Mouse (Mus musculus): Measurements from ENCODE around the gene 1600002K03Rik. TPM values are rescaled to one million over a fixed set of nuclear protein-coding genes. Genes with fewer than 3 reads are reported as not detected.
A peak's percentile ranks its signal among the peaks of the same experiment; 100 is the strongest.

1600002K03Rik gene
- total and polyA plus RNA-seq, 3 experiments: 5.9 to 6.3 (median 6.0) TPM

DNA sequence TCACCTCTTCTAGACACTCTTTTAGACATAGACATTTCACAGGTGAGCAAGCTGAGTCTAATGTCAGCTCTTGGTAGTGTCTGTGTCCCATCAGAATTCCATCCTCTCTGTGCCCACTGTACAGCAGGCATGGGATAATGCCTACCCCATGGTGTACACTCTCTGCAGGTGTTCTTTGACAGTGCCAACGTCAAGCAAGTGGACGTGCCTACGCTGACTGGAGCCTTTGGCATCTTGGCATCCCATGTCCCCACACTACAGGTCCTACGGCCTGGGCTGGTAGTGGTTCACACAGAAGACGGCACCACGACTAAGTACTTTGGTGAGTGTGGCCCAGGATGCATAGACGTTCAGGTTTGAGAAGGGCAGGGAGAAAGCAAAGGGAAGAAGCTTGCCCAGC is 29.1 kb upstream of the 1600002K03Rik start:
- TF ChIP-seq CTCF (IDR thresholded peaks at IDR 0.05): no peak
- TF ChIP-seq POLR2A (IDR thresholded peaks at IDR 0.05; ENCODE audit: insufficient read depth, low read depth, low read length): 0 out of 2 replicates have a peak, but pooled peaks have one; percentile 16
- H3K4me1 ChIP-seq (ENCODE audit: control insufficient read depth, insufficient read depth, low read length): peaks cover 18% of the 10 kb centered on the region
- intact Hi-C loops (cut with DNase I): loop anchor here (5.0 kb wide), 1 partner anchor 216 kb away; the partner anchor contains the start of gene Arid3a
- H3K4me3 ChIP-seq: peak overlapping the region; percentile 2; the same call in 1 of the 2 replicates
- H3K9ac ChIP-seq (ENCODE audit: low read depth, low read length): no peak overlapping the region
- H3K27me3 ChIP-seq (ENCODE audit: control insufficient read depth, insufficient read depth, low read length): no peaks in the 10 kb centered on the region; the same call in 1 of the 2 replicates
- no peak overlapping the region for H3K27ac ChIP-seq
- H3K36me3 ChIP-seq (ENCODE audit: control insufficient read depth, insufficient read depth, low read length): no peaks in the 10 kb centered on the region
- DNase-seq: no peak
- WGBS: 66% methylated on average over 7 of the region's 7 CpGs
- peaks cover 4% of the 10 kb centered on the region for H3K79me2 ChIP-seq (replicated peaks; ENCODE audit: control insufficient read depth, insufficient read depth, low read length)

DNA sequence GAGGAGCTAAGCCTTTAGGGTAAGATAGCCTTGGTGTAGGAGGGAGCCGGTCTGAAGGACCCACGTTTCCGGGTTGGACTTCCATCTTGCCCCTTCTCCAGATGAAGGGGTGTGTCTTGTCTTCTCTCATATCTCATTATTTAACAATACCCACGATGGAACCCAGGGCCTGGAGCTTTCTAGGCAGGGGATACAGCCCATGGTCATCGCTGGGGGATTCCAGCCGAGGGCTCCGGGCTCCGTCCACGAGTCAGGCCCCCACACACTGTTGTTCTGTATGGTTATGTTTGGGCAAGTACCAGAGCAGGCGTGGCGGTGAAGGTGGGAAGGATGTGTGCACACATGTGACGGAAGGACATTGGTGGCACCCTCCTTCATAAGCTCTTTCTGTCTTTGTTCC is 28.6 kb upstream of the 1600002K03Rik start:
- peaks cover 4% of the 10 kb centered on the region for H3K79me2 ChIP-seq (replicated peaks; ENCODE audit: control insufficient read depth, insufficient read depth, low read length)
- no peak overlapping the region for H3K4me3 ChIP-seq
- DNase-seq: no peak
- H3K9ac ChIP-seq (ENCODE audit: low read depth, low read length): no peak overlapping the region
- intact Hi-C loops (cut with DNase I): loop anchor here (5.0 kb wide), 1 partner anchor 217 kb away; the partner anchor contains the start of gene Arid3a
- 73% methylated on average over 12 of the region's 12 CpGs for WGBS
- TF ChIP-seq CTCF (IDR thresholded peaks at IDR 0.05): no peak
- no peak for TF ChIP-seq EP300 (IDR thresholded peaks at IDR 0.05; ENCODE audit: insufficient read depth, low read depth, low read length)
- TF ChIP-seq POLR2A (IDR thresholded peaks at IDR 0.05; ENCODE audit: insufficient read depth, low read depth, low read length): no peak
- H3K27ac ChIP-seq: no peak overlapping the region
- no peaks in the 10 kb centered on the region; the same call in 1 of the 2 replicates for H3K27me3 ChIP-seq (ENCODE audit: control insufficient read depth, insufficient read depth, low read length)
- peaks cover 18% of the 10 kb centered on the region for H3K4me1 ChIP-seq (ENCODE audit: control insufficient read depth, insufficient read depth, low read length)
- no peaks in the 10 kb centered on the region for H3K36me3 ChIP-seq (ENCODE audit: control insufficient read depth, insufficient read depth, low read length)

DNA sequence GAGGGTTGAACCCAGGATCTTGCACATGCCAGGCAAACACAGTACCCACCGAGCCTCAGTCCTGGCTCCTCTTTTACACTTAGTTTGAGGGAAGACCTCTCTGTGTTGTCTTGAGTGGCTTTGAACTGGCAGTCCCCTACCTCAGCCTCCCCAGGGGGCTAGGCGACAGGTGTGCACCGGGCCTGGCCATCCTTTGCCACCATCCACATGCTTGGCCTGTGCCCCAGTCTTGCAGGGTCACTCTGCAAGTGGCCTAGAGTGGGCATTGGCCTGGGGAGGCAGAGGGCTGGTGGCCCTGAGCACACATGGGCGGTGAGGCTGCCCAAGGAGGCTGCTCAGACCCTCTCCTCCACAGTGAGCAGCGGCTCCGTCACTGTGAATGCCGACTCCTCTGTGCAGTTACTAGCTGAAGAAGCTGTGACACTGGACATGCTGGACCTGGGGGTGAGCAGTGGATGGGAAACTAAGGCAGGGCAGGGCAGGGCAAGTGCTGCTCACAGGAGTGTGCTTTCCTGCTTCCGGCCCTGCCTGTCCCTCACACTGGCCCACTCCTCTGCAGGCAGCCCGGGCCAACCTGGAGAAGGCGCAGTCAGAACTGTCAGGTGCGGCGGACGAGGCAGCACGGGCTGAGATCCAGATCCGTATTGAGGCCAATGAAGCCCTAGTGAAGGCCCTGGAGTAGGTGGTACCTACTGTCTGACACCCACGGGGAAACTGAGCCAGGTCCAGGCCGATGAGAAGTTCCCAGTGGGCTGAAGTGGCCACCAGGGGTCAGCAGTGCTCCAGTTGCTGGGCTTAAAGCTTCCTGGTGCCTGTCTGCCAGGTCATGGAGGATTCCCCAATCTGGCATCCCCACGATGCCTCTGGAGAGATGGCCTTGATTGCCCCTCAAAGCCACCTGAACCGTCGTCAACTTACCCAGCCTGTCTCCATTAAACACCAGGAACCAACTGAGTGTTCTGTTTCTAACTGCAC is 27.6 kb upstream of the 1600002K03Rik start:
- H3K79me2 ChIP-seq (replicated peaks; ENCODE audit: control insufficient read depth, insufficient read depth, low read length): peaks cover 4% of the 10 kb centered on the region
- 0 out of 2 replicates have a peak overlapping the region, but pooled peaks have one; percentile 15 for H3K9ac ChIP-seq (ENCODE audit: low read depth, low read length)
- H3K4me1 ChIP-seq (ENCODE audit: control insufficient read depth, insufficient read depth, low read length): peaks cover 18% of the 10 kb centered on the region
- H3K27ac ChIP-seq: peak overlapping the region; percentile 93
- no peaks in the 10 kb centered on the region for H3K36me3 ChIP-seq (ENCODE audit: control insufficient read depth, insufficient read depth, low read length)
- WGBS: 65% methylated on average over 20 of the region's 20 CpGs
- H3K4me3 ChIP-seq: no peak overlapping the region
- no peaks in the 10 kb centered on the region for H3K27me3 ChIP-seq (ENCODE audit: control insufficient read depth, insufficient read depth, low read length)
- peak; percentile 83 to 86 for DNase-seq
- 0 out of 2 replicates have a peak, but pooled peaks have one; percentile 5 for TF ChIP-seq POLR2A (IDR thresholded peaks at IDR 0.05; ENCODE audit: insufficient read depth, low read depth, low read length)
- peak; percentile 96 for TF ChIP-seq CTCF (IDR thresholded peaks at IDR 0.05)
- peak; percentile 94 for TF ChIP-seq EP300 (IDR thresholded peaks at IDR 0.05; ENCODE audit: insufficient read depth, low read depth, low read length)
- intact Hi-C loops (cut with DNase I): loop anchor here (1.0 to 5.0 kb wide), 2 partner anchors 20 to 218 kb away; partner anchors contain the start of genes Arid3a and Cirbp

DNA sequence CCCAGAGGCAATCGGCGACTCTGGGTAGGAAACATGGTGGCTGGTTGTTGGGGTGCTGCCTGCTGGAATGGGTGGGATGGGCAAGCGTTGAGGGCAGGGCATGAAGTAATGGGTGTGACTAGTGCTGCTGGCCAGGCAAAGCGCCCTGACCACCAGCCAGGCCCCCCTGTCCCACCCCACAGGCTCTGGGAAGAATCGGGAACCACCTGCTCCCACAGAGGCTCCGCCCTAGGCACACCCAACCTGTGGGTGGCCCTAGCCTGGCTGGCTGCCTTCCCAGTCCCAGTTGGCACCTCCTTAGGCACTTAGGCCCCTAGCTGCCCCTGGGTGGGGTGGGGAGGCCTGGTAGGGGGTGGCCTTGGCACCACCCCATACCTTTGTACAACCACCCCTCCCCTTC is 26.8 kb upstream of the 1600002K03Rik start:
- Histone ChIP-seq H3K4me1 (ENCODE audit: control insufficient read depth, insufficient read depth, low read length) (peaks cover 18% of the 10 kb centered on the region), H3K36me3 (ENCODE audit: control insufficient read depth, insufficient read depth, low read length) (no peaks in the 10 kb centered on the region), H3K27me3 (ENCODE audit: control insufficient read depth, insufficient read depth, low read length) (no peaks in the 10 kb centered on the region), H3K9ac (ENCODE audit: low read depth, low read length) (no peak overlapping the region), H3K4me3 (no peak overlapping the region), H3K79me2 (replicated peaks; ENCODE audit: control insufficient read depth, insufficient read depth, low read length) (peaks cover 4% of the 10 kb centered on the region), H3K27ac (peak overlapping the region; percentile 93)
- intact Hi-C loops (cut with DNase I): loop anchor here (1.0 to 2.0 kb wide), 2 partner anchors 19 to 79 kb away; partner anchors contain the start of gene Cirbp
- peak; percentile 73 to 77 for DNase-seq
- no peak for TF ChIP-seq POLR2A (IDR thresholded peaks at IDR 0.05; ENCODE audit: insufficient read depth, low read depth, low read length)
- no peak for TF ChIP-seq CTCF (IDR thresholded peaks at IDR 0.05)
- no peak for TF ChIP-seq EP300 (IDR thresholded peaks at IDR 0.05; ENCODE audit: insufficient read depth, low read depth, low read length)
- 63% methylated on average over 6 of the region's 6 CpGs for WGBS

DNA sequence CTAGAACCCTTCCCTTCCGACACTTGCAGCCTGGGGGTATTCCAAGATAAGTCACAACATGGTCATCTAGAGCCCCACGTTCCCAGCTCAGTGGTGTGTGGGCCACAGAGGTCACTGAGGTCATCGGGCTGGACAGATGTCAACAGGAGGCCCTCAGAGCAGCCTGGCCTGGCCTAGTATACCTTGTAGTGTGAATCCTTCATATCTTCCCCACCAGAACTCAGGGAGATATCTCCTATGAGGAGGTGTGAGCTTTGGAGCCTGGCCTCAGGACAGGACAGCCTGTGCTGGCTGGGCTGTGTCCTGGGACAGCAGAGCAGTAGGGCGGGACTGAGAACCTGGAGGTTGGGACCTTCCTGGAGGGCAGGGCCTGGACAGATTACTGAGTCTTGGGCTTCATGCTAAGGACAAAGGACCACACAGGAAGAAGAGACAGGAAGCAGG is 26.2 kb upstream of the 1600002K03Rik start:
- H3K4me3 ChIP-seq: no peak overlapping the region
- peaks cover 16% of the 10 kb centered on the region for H3K4me1 ChIP-seq (ENCODE audit: control insufficient read depth, insufficient read depth, low read length)

More for the DNA sequence above, 26.2 kb upstream of the 1600002K03Rik start:
- H3K9ac ChIP-seq (ENCODE audit: low read depth, low read length): peak overlapping the region; percentile 95
- H3K79me2 ChIP-seq (replicated peaks; ENCODE audit: control insufficient read depth, insufficient read depth, low read length): peaks cover 6% of the 10 kb centered on the region
- no peak for TF ChIP-seq CTCF (IDR thresholded peaks at IDR 0.05)
- peak; percentile 100 for TF ChIP-seq EP300 (IDR thresholded peaks at IDR 0.05; ENCODE audit: insufficient read depth, low read depth, low read length)
- peak; percentile 69 to 79 for DNase-seq
- 33% methylated on average over 4 of the region's 4 CpGs for WGBS
- H3K27ac ChIP-seq: peak overlapping the region; percentile 93
- intact Hi-C loops (cut with DNase I): loop anchor here (2.0 kb wide), 1 partner anchor 78 kb away; no protein-coding TSS in a partner anchor
- no peaks in the 10 kb centered on the region for H3K36me3 ChIP-seq (ENCODE audit: control insufficient read depth, insufficient read depth, low read length)
- H3K27me3 ChIP-seq (ENCODE audit: control insufficient read depth, insufficient read depth, low read length): no peaks in the 10 kb centered on the region
